Mouse (Mus musculus) right cerebral cortex, postnatal 14 days (tissue): ENCODE results near the gene Vmn1r166.
"Not testable (repeated sequence)": the region's sequence is repeated elsewhere in the genome, so short reads cannot be mapped to it uniquely, and the experiment has no call there.

Experiments used
- DNase-seq: peaks from one replicate; pipeline ENCODE4 v3.0.0; 2022

Gene Vmn1r166

GRCm38 (mm10) chr7:23251582-23251981, at the start of gene Vmn1r166:
TSS of gene Vmn1r166 (minus strand) at chr7:23251682.
- not testable (repeated sequence) for DNase-seq

- not testable (repeated sequence) for DNase-seq
These were observed 49.4 kb upstream of the Vmn1r166 start, which contains the start of gene Nlrp4e for GRCm38 (mm10) chr7:23300892-23301291. TSS of gene Nlrp4e (plus strand) at chr7:23301192.

GRCm38 (mm10) chr7:23278800-23279199, 27.3 kb upstream of the Vmn1r166 start, which contains the start of gene Gm6902:
TSS of gene Gm6902 (minus strand) at chr7:23278900.
- DNase-seq: not testable (repeated sequence)

- DNase-seq: not testable (repeated sequence)
These were observed 34.5 kb downstream of the Vmn1r166 start, which contains the start of gene Vmn1r165 for GRCm38 (mm10) chr7:23217032-23217431. TSS of gene Vmn1r165 (plus strand) at chr7:23217332.
